Mouse (Mus musculus): ENCODE measurements at regions not wholly inside any gene's neighbourhood (a gene's known extent, or its start where the extent isn't known, plus 50 kb on each side); places are given as distances from the start of the nearest gene placed in this dataset.

- no peak for DNase-seq (ENCODE audit: extremely low read depth, low read depth, low spot score)
These were observed 281.4 kb downstream of the 3100002H09Rik start for GRCm38 (mm10) chr4:124329107-124329771.

- no peak for DNase-seq (ENCODE audit: extremely low read depth, low read depth, low spot score)
These were observed 284.3 kb downstream of the 3100002H09Rik start for GRCm38 (mm10) chr4:124326301-124326700.

GRCm38 (mm10) chr4:124323589-124323988 is 287.0 kb downstream of the 3100002H09Rik start:
- DNase-seq (ENCODE audit: extremely low read depth, low read depth, low spot score): no peak

- DNase-seq (ENCODE audit: extremely low read depth, low read depth, low spot score): no peak
These were observed 289.4 kb downstream of the 3100002H09Rik start for GRCm38 (mm10) chr4:124321221-124321620.

GRCm38 (mm10) chr4:124317042-124317441 is 293.6 kb downstream of the 3100002H09Rik start:
- no peak for DNase-seq (ENCODE audit: extremely low read depth, low read depth, low spot score)

GRCm38 (mm10) chr4:124311657-124312056 is 298.9 kb downstream of the 3100002H09Rik start:
- no peak for DNase-seq (ENCODE audit: extremely low read depth, low read depth, low spot score)

- DNase-seq (ENCODE audit: extremely low read depth, low read depth, low spot score): no peak
These were observed 300.0 kb downstream of the 3100002H09Rik start for GRCm38 (mm10) chr4:124310594-124310993.

- no peak for DNase-seq (ENCODE audit: extremely low read depth, low read depth, low spot score)
These were observed 304.6 kb downstream of the 3100002H09Rik start for GRCm38 (mm10) chr4:124305871-124306555.

GRCm38 (mm10) chr4:124302950-124303349 is 307.7 kb downstream of the 3100002H09Rik start:
- DNase-seq (ENCODE audit: extremely low read depth, low read depth, low spot score): no peak

GRCm38 (mm10) chr4:124298667-124299437 is 311.8 kb downstream of the 3100002H09Rik start:
- no peak for DNase-seq (ENCODE audit: extremely low read depth, low read depth, low spot score)

- no peak for DNase-seq (ENCODE audit: extremely low read depth, low read depth, low spot score)
These were observed 318.3 kb downstream of the 3100002H09Rik start for GRCm38 (mm10) chr4:124292254-124292653.

GRCm38 (mm10) chr4:124291767-124292166 is 318.8 kb downstream of the 3100002H09Rik start:
- no peak for DNase-seq (ENCODE audit: extremely low read depth, low read depth, low spot score)

GRCm38 (mm10) chr4:124287471-124287870 is 323.1 kb downstream of the 3100002H09Rik start:
- no peak for DNase-seq (ENCODE audit: extremely low read depth, low read depth, low spot score)

- DNase-seq (ENCODE audit: extremely low read depth, low read depth, low spot score): no peak
These were observed 331.9 kb downstream of the 3100002H09Rik start for GRCm38 (mm10) chr4:124278681-124279080.

GRCm38 (mm10) chr4:124277456-124278181 is 333.0 kb downstream of the 3100002H09Rik start:
- no peak for DNase-seq (ENCODE audit: extremely low read depth, low read depth, low spot score)

GRCm38 (mm10) chr4:124276741-124277455 is 333.7 kb downstream of the 3100002H09Rik start:
- DNase-seq (ENCODE audit: extremely low read depth, low read depth, low spot score): no peak

GRCm38 (mm10) chr4:124272002-124272401 is 338.6 kb downstream of the 3100002H09Rik start:
- no peak for DNase-seq (ENCODE audit: extremely low read depth, low read depth, low spot score)

- DNase-seq (ENCODE audit: extremely low read depth, low read depth, low spot score): no peak
These were observed 342.2 kb downstream of the 3100002H09Rik start for GRCm38 (mm10) chr4:124268404-124268803.

- DNase-seq (ENCODE audit: extremely low read depth, low read depth, low spot score): no peak
These were observed 344.0 kb downstream of the 3100002H09Rik start for GRCm38 (mm10) chr4:124266573-124266972.

- DNase-seq (ENCODE audit: extremely low read depth, low read depth, low spot score): no peak
These were observed 345.1 kb downstream of the 3100002H09Rik start for GRCm38 (mm10) chr4:124265527-124265926.
